ENCODE assay signal across 13 mouse cellular contexts in genomic region chr17:84353902-84354311, GRCm38 (mm10).
DNase-seq lines count a peak whose midpoint lies in the region; ATAC-seq and TF ChIP-seq lines count a peak whose summit lies in the region.
"Had no signal": no experiment of that assay in that cellular context is flagged by ENCODE, and none has a peak within 500 bp of the region (broad histone marks: within the 10 kb centered on the region; RNA-seq: fewer than 3 reads in every experiment).

No protein-coding gene starts in this region.

- H3K9ac ChIP-seq in lung, embryonic 14.5 days: no peak overlapping the region
- no peak overlapping the region for H3K9ac ChIP-seq in liver, embryonic 12.5 days
- H3K9ac ChIP-seq: embryonic facial prominence, embryonic 13.5 days had no signal

- H3K4me1 ChIP-seq in lung, embryonic 14.5 days (ENCODE audit: insufficient read depth): peaks cover 5% of the 10 kb centered on the region; the same call in 1 of the 2 replicates
- H3K4me1 ChIP-seq in cerebellum, adult 2 months (ENCODE audit: control insufficient read depth, insufficient read depth, low read length): peaks cover 16% of the 10 kb centered on the region
- H3K4me1 ChIP-seq in embryonic fibroblast, embryonic 13.5 days (ENCODE audit: control insufficient read depth, insufficient read depth, low read length): no peaks in the 10 kb centered on the region
- peaks cover 32% of the 10 kb centered on the region for H3K4me1 ChIP-seq in liver, embryonic 12.5 days

- WGBS in lung, embryonic 14.5 days: 75% methylated on average over 5 of the region's 5 CpGs
- 19% methylated on average over 5 of the region's 5 CpGs for WGBS in cerebellum, adult 2 months
- WGBS in liver, embryonic 12.5 days (ENCODE audit: insufficient replicate concordance): 84% methylated on average over 5 of the region's 5 CpGs

- no peak for DNase-seq in lung, embryonic 14.5 days
- no peak for DNase-seq in lung, postnatal 14 days
- peak; percentile 68 to 82 for DNase-seq in cerebellum, adult 2 months
- no peak for DNase-seq in right cerebral cortex, postnatal 25 days
- no peak for DNase-seq in adrenal gland, adult 18-20 months (ENCODE audit: low spot score in 2 of 2)
- DNase-seq: gastrocnemius, postnatal 36 days; heart, postnatal 36 days; kidney, adult 11 months had no signal

- TF ChIP-seq POLR2A in cerebellum, adult 2 months (IDR thresholded peaks at IDR 0.05; ENCODE audit: borderline replicate concordance, insufficient read depth, low read length): no peak
- TF ChIP-seq POLR2A in embryonic fibroblast, embryonic 13.5 days (IDR thresholded peaks at IDR 0.05; ENCODE audit: low read depth, low read length): no peak

- H3K27ac ChIP-seq in lung, embryonic 14.5 days (ENCODE audit: low read depth): peak overlapping the region; percentile 77
- H3K27ac ChIP-seq in cerebellum, adult 2 months (ENCODE audit: insufficient read depth, low read length): no peak overlapping the region
- peak overlapping the region; percentile 39; the same call in 1 of the 2 replicates for H3K27ac ChIP-seq in embryonic fibroblast, embryonic 13.5 days (ENCODE audit: insufficient read depth, low read length)
- H3K27ac ChIP-seq in liver, embryonic 12.5 days: no peak overlapping the region

- no peak overlapping the region for H3K4me3 ChIP-seq in lung, embryonic 14.5 days (ENCODE audit: low read depth, low read length)
- H3K4me3 ChIP-seq in cerebellum, adult 2 months (replicated peaks; ENCODE audit: insufficient read depth, low read depth, low read length): no peak overlapping the region
- no peak overlapping the region for H3K4me3 ChIP-seq in embryonic fibroblast, embryonic 13.5 days (ENCODE audit: insufficient read depth, low read length)
- no peak overlapping the region for H3K4me3 ChIP-seq in liver, embryonic 12.5 days
- H3K4me3 ChIP-seq: embryonic facial prominence, embryonic 13.5 days had no signal

- H3K36me3 ChIP-seq in lung, embryonic 14.5 days (ENCODE audit: insufficient read depth): 0 out of 2 replicates have a peak, but pooled peaks cover 7% of the 10 kb centered on the region
- H3K36me3 ChIP-seq in liver, embryonic 12.5 days: peaks cover 33% of the 10 kb centered on the region

- TF ChIP-seq CTCF in lung, embryonic 14.5 days (IDR thresholded peaks at IDR 0.05; ENCODE audit: low read depth): no peak
- TF ChIP-seq CTCF in cerebellum, adult 2 months (IDR thresholded peaks at IDR 0.05; ENCODE audit: borderline replicate concordance, insufficient read depth, low read depth, low read length): no peak
- no peak for TF ChIP-seq CTCF in embryonic fibroblast, embryonic 13.5 days (IDR thresholded peaks at IDR 0.05; ENCODE audit: borderline replicate concordance, insufficient read depth, low read length)

- ATAC-seq in lung, embryonic 14.5 days (ENCODE audit: insufficient read depth): no peak
- peak; percentile 19 for ATAC-seq in activated CD4-positive, CD25-positive, alpha-beta regulatory T cell, adult 4 months
- no peak for ATAC-seq in liver, embryonic 12.5 days
- ATAC-seq: forebrain, embryonic 16.5 days had no signal

- H3K4me2 ChIP-seq in lung, embryonic 14.5 days: no peak overlapping the region
- no peak overlapping the region for H3K4me2 ChIP-seq in liver, embryonic 12.5 days
- H3K4me2 ChIP-seq: embryonic facial prominence, embryonic 13.5 days had no signal

- no peaks in the 10 kb centered on the region for H3K9me3 ChIP-seq in lung, embryonic 14.5 days (ENCODE audit: low read depth, low read length)
- H3K9me3 ChIP-seq in liver, embryonic 12.5 days (replicated peaks): no peaks in the 10 kb centered on the region
- H3K9me3 ChIP-seq: embryonic facial prominence, embryonic 13.5 days had no signal

- no peaks in the 10 kb centered on the region for H3K27me3 ChIP-seq in lung, embryonic 14.5 days (ENCODE audit: insufficient read depth, low read length)
- H3K27me3 ChIP-seq in cerebellum, adult 2 months (ENCODE audit: control insufficient read depth, insufficient read depth, low read length): no peaks in the 10 kb centered on the region
- H3K27me3 ChIP-seq in liver, embryonic 12.5 days (replicated peaks): no peaks in the 10 kb centered on the region
- H3K27me3 ChIP-seq: embryonic facial prominence, embryonic 13.5 days had no signal

Comparison
In these comparisons a context has a peak if more than half of its experiments do, and no peak if none do; other contexts are left out.
1. DNase-seq: peak in cerebellum, adult 2 months (2 of 2); none in lung, embryonic 14.5 days (single experiment), lung, postnatal 14 days (single experiment), right cerebral cortex, postnatal 25 days (single experiment) and adrenal gland, adult 18-20 months (0 of 2).
2. H3K27ac ChIP-seq: peak in lung, embryonic 14.5 days (single experiment) and embryonic fibroblast, embryonic 13.5 days (single experiment); none in cerebellum, adult 2 months (single experiment) and liver, embryonic 12.5 days (single experiment).